Mouse (Mus musculus) naive thymus-derived CD4-positive, alpha-beta T cell, adult 2 months (primary cell): ENCODE data around the gene Rad50.

Experiments used
- DNase-seq: peaks from one replicate; pipeline ENCODE4 v3.0.0-alpha.2; 2011; ENCODE audit warnings: low read depth

Gene Rad50

DNA sequence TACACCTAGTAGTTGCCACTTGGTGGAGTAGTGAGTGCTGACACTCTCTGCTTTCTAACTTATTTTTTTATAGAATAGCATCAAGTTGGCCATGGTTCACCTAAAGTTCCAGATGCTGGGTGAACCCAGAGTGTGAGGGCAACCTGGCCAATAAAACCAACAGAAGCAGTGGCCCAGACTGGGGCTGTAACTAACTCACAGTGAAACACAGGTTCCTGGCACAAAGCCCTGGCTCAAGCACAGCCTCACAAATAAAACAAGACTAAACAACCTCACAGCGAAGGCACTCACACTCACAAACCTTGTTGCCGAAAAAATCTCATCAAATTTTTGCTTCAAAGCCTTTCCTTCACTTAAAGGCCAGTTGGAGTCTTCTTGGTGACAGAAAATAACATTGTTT, 8.6 kb downstream of the Rad50 start:
- DNase-seq, result no peak

DNA sequence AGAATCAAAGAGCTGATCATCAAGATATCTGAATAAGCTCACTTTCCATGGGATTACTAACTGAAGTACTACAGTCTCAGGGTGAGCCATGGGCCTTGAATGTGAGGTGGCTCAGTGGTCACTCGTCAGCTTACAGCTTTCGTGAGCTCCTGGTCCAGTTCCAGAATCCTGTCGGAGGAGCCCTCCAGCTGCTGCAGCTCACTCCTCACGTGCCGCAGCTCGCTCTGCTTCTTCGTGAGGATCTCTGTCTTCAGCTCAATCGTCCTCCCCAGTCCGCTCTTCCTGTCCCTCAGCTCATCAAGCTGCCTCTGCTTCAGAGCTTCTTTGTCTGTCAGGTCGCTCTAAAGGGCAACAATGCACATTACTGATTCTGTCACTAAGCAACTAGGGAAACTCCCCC, 15.1 kb downstream of the Rad50 start:
- DNase-seq, result no peak

DNA sequence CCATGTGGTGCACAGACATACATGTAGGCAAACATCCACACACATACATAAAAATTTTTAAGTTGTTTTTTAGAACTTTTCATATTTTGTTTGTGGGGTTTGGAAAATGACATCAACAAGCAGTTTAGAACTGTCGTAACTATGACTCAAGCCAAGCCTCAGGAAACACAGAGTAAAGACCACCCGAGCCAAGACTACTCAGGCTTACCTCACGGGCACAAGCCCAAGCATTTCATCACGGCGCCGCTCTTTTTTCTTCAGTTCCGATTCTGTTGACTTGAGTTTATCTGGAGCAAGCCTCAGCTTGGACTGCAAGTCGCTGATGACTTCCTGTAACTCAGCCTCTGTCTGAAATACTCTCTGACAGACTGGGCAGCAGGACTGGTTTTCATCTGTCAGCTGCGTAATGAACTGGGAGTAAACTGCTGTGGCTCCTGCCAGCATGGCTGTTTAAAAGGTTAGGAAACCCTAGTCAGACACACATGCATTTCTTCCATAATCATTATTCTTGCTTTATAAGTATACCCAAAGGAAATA, 24.1 kb downstream of the Rad50 start:
- no peak for DNase-seq

DNA sequence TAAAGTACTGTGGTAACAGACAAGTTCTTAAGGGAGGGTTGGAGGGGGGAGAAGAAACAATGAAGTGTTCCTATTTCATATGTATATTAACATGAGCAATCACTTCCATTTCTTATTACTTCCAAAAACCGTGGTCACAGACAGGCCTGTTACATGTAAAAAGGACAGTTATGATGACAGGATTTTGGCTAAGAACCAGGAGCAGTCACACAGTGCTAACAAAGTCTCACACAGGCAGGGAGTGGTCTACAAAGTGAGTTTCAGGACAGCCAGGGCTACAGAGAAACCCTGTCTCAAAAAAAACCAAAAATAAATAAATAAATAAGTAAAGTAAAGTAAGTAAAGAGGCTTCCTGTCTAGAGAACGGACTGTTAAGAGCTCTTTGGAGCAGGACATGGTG, 24.9 kb downstream of the Rad50 start:
- no peak for DNase-seq

DNA sequence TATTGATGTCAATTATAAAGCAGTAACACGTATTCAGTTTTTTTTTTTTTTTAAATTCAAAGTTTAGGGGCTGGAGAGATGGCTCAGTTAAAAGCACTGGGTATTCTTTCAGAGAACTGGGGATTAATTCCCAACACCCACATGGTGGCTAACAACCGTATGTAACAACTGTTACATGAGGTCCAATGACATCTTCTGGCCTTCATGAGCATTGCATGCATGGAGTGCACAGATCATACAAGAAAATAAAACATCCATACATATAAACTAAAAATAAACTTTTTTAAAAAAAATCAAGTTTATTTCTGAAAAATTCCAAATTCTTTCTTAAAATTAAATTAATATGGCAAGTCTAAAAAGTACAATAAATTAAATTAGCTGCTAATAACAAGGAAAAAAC, 25.4 kb downstream of the Rad50 start:
- no peak for DNase-seq

DNA sequence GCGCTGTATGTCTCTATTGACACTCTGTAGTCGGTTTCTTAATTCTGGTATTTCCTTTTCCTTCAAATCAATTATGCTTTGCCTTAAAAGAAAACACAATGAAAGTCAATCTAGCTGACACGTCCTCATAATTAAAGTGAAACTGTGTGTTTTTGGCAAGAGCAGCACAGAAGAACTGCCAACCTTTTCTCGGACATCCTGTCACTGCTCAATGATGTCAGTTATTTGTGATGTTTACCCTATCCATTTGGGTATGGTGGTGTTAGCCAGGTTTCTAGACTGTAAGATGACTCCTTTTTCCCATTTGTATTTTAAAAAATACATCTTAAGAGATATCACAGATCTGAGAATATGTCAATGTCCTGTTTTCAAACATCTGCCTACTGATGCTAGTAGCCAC, 27.0 kb downstream of the Rad50 start:
- DNase-seq, result no peak

DNA sequence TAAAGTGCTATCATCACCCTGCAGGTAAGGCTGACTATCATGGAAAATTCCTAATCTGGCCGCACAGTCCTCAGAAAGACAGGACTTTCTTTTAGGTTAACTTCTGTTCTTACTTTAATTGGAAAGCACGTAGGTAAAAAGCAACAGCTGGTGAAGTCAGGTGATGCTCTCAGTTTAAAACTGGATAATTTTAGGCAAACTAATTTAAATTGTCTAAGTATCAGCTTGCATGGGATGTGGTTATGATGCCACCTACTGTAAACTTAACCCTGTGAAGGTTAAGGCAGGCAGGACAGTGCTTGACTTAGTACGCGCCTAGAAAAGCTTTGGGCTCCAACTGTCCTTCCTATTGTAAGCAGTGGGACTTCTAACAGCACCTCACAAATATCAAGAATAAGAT, 35.7 kb downstream of the Rad50 start:
- DNase-seq, result no peak

DNA sequence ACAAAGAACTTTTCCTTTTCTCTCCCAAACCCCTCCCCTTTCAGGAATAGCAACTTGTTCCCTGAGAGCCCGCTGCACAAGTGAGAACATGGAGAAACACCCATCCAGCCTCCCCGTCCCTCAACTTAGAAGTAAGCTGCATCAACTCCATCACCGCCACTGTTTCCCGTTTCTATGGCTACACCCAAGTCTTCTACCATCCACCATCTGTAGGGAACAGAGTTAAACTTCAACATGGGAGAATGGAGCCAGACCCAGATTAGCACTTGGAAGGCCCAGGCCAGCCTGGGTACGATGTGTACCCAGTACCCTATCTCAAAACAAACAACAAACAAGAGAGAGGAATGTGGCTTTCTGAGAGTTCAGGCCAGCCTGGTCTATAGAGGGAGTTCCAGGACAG, 43.0 kb downstream of the Rad50 start:
- DNase-seq, result no peak

DNA sequence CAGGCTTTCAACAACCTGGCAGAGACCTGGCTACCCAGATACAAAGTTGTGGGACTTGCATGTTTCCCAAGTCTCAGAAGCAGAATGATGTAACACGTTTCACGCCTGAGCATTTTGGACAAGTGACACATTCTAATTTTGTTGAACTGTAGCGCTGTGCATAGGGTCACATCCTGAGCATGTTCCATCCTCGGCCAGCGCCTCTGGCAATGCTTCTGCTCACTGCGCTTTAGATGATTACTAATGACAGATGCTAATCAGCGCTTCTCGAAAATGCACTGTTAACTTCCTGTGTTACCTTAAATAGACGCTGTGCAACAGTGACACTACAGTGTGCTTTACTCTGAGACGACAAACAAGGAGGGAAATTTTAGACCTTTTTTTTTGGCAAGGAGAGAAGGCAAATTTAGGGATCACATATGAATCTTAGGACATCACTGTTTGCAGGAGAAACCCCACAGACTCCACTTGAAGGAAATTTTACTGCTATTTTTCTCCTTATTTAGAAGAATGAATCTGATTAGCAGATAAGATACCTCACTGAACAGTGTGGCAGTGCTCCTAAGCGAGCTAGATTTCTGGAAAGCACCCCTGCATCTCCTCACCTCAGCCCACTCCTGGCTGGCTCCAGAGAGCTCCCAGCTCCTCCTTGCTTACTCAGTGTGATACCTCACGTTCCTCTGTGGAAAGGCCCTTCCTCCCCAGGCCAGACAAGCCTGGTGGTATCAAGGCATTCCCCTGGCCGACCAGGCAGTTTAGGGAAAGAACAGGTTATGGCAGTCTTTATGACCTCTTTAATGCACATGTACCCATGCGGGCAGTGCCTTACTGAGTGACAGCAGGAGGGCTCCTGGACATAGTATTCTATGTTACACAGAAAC, 44.1 kb downstream of the Rad50 start:
- DNase-seq, result no peak

DNA sequence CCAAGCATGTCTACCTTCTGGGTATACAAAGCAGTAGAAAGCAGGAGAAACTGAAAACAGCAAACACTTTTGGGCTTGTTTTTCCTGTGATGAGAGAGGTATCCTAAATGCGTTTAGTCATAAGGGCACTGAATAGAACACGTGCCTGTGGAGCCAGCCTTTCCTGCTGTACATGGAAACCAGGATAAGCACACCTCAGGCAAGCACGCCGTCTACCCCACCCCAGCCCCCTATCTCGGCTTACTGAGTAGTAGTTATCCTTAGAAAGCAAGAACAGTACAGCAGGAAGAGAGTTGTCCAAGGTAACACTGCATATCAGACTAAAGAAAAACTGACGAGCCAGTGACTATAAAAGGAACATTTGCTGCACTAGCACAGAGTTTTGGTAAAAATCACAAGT, 49.3 kb downstream of the Rad50 start:
- no peak for DNase-seq

DNA sequence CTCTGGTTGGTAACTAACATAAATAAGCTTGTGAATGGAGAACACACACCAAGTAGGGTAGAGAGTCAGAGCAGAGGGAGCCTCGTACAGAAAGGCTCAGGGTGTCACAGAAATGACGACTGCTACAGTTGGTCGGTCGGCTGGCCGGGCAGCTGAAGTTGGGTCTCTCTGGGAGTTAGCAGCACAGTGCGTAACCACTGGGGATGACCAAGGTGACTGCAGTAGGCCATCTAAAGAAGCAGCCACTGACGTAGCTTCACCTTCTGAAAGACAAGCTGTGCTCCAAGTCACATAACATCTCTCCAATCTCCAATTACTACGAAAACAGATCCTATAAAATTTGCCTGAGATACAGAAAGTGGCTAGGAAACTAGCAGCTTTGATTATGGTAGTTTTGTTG, 49.7 kb downstream of the Rad50 start:
- DNase-seq, result no peak

DNA sequence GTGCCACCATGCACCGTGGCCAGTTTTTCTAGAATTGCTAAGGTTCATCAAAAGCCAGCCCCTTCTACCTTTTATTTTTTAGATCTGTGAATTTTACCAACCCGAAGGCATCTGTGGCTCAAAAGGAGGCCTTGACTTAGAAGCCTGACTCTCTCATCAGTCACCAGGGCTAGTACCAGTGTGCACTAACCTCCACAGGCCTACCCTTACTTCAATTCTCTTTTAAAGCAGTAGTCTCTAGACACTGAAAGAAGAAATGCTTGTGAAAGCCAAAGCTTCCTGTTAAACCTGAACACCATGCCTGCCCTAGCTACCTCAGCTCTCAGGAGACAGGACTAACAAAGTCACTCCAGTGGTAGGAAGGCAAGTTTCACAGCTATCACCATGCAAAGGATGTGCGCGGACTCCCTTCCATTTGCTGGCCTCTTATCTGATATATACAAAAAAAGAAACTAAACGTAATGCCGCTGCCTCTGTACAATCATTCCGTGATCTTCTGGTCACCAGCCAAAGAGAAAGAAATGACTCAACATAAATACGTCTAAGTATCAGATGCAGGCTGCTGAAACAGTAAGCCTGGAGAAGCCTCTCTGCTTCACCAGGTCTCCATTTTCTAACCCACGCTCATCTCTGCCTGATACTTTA, 50.4 kb downstream of the Rad50 start:
- peak; percentile 21 for DNase-seq

DNA sequence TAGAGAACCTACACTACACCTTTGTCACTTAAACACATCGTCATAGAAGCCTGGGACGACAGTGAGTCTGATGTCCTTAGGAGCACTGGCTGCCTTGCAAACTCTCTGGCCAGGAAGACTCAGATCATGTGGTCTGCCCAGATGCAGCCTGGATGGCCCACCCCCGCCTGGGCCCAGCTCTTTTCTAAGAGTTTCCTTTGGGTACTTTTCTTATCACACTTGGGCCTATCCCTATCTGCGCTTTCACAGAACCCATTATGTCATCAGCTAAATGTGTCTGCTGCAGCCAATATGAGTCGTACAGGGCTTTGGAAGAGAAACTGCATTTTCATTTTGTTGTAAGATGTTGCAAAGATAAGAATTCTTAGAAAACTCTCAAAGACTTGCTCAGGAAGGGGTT, 52.1 kb downstream of the Rad50 start:
- DNase-seq, result no peak

DNA sequence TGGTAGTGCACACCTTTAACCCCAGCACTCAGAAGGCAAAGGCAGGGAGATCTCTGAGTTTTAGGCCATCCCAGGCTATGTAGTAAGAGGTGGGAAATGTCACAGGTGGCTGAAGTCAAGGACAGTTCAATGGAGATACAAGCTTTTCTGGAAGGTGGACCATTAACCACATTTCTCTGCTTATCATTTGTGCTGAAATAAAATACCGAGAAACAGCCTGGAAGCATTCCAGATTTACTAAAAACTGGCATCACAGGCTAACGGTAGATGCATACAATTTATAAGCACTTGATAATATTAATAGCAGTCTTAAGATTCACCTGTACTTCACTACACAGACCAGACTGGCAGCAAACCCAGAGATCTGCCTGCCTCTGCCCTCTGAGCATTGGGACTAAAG, 54.7 kb downstream of the Rad50 start:
- no peak for DNase-seq

DNA sequence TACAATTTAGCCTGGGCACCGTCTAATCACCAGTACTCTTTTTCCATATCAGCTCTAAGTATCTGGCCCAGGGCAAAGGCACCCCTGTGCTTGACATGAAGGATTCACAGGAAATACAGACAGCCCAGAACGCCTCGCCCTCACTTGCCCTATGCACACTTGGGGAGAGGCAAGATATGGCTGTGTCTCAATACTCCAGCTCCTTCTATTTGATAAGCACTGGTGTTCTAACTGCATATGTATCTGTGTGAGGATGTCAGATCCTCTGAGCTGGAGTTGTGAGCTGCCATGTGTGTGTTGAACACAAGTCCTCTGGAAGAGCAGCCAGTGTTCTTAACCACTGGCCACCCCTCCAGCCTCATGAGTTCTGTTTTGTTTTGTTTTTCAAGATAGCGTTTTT, 55.7 kb downstream of the Rad50 start:
- DNase-seq, result no peak

DNA sequence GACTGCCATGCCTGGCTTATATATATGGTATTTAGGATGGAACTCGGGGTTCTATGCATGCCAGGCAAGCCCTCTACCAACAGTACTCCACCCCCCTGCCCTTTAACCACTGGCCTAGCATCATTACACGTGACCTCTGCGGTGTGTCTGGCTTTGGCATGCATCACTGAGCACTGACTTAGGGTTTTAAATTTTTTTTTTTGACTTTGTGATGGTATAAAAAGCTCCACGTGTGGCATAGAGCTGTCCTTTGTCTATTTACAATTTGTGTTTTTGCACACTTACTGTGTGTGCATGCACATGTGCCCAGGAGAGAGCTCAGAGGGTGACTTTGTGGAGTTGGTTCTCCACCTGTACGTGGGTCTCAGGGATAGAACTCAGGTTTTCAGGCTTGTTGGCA, 63.1 kb downstream of the Rad50 start:
- no peak for DNase-seq

DNA sequence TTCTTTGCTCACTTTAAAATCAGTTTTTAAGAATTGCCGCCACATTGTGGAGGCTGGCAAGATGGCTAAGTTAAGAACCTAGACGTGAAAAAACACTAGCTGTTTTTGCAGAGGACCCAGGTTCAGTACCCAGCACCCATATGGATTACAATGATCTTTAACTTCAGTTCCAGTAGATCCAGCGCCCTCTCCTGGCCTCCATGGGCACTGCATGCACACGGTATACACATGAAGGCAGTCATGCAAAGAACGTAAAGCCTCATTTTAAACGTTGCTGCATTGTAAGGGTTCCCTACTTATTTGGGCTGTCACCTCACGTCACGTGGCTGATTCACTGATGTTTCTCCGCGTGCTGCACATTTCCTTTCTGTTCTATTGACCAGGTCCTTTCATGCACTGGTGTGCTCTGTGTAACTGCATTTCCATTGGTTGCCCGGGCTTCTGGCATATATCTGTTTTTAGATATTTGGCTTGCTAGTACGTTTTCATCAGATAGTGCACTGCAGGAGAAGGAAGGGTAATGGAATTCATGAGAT, 64.3 kb downstream of the Rad50 start:
- no peak for DNase-seq

DNA sequence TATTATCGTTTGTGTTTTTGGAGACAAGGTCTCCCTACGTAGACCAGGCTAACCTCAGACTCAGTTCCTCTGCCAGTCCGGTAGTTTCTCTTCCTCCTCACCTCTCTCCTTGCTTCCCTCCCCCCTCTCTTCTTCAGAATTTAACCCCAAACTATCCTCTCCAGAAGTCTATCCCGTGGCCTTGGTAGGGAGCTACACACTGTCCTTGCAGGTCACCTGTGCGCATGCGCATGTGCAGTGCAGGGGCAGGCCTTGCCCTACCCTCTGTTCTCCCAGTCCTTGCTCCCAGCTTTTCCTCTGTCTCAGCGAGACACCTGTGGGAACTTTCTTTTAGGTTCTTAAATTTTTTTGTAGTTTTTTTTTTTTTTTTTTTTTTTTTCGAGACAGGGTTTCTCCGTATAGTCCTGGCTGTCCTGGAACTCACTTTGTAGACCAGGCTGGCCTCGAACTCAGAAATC, 69.3 kb downstream of the Rad50 start:
- no peak for DNase-seq

DNA sequence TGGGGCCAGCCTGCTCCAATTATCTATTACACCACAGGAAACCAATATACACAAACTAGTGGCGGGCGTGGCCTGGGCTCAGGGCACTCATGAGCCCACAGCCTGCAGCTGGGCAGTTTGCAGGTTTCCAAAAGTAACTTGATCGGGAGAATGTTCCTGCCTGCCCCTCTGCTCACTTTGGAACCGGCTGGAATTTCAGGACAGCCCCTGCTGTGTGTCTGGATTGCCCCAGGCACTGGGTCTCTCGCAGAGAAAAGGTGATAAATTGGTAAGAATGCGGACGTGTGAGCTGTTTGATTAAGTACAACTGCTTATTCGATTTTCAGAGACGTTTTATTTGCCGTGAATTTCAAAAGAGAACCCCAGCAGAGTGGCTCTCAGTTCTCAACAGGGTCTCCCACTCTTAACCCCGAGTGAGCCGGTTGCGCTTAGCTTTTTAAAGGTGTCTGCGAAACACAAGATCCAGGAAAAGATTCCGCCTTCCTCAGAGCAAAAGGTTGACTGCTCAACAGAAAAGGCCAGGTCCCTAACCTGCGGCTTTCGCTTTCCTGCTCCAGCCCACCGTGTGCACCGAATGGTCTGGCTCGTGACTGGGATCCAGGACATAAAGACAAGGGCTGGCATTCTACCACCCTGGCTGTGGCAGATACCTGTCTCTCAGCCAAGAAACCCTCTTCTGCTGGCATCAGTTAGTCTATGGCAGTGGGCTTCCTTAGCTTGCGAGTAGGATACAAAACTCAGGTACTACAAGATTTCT, 69.9 kb downstream of the Rad50 start:
- DNase-seq, result no peak

DNA sequence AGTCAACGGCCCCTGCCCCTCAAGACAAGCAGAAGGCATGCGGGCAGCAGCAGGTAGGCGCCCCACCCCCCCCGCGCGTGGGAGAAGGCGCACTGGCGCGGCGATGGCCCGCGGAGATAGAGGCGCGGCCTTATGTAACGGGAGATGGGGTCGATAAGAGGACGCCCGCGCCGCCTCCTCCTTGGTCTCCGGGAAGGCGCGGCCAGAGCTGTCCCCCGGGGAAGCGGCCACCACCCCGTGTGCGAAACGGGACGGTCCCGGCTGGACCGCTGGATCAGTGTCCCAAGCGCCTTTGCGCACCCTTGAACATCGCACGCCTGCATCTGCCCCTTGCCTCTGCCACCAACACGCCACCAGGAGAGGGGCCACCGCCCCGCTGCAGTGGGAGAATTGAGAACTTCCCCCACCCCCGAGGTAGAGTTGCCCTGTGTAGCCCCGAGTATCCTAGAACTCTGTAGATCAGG, 70.9 kb downstream of the Rad50 start:
- DNase-seq, result no peak

DNA sequence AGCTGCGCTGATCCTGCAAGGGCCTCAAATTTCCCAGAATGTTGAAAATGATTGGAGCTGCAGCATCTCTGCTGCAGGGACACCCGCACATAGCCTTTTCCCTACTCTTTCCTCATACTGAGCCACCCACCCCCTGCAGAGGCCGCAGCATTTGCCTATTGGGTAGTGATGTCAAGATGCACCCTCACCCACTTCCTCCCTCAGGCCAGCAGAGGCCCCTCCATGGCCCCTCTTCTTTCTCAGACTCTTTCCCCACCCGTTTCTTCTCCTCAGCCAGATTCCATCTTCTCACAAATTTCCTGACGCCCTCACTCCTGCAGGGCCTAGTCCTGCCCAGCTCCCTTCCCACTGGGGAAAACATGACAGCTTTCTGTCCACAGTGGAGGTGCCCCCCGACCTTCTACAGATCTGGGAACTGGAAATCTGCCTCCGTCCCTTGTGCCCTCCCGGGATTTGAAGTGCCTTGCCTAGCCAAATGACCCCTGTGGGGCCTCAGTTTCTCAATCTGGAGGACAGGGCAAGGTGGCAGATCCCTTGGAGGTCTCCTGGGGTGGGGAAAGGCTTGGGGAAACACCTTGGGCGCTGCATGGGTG, 71.4 kb downstream of the Rad50 start:
- DNase-seq, result no peak

DNA sequence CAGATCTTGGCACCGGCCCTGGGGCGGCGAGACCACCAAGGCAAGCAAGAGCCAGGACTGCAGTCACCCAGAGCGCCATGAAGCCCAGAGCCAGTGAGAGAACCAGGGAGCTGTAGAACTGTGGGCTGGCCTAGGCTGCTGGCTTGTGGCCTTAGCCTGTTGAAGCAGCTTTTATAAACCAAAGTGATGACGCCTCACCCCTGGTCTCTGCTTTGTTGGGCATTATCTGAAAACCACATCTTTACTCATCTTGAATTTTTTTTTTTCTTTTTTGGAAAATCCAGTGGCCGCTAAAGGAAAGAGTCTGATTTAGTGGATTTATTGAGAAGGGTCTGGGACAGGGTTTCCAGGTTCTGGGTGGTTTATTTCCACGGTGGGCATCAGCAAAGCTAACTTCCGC, 72.6 kb downstream of the Rad50 start, which contains the start of gene Il13:
Il13 (minus strand) TSS at position 147 of the 400 bp plus-strand sequence.
- no peak for DNase-seq
